Mouse (Mus musculus) stomach, postnatal 0 days (tissue): Measurements from ENCODE around the gene Tefm. TPM values are rescaled to one million over a fixed set of nuclear protein-coding genes. Genes with fewer than 3 reads are reported as not detected.
"Not testable (repeated sequence)": the region's sequence is repeated elsewhere in the genome, so short reads cannot be mapped to it uniquely, and the experiment has no call there.

Experiments
- ATAC-seq: fragments of 200-750 bp; cut with Nextera tagmentation; 2 replicates; pipeline ENCODE4 v1.8.0; 2017; ENCODE audit not compliant: low FRiP score, low TSS enrichment
- DNase-seq: peaks from one replicate; pipeline ENCODE4 v3.0.0-alpha.2; 2016; ENCODE audit warnings: low spot score
- H3K27ac ChIP-seq: fragments of 300-500 bp; sonication (generic); replicated peaks from 2 replicates; pipeline ENCODE4 v1.5.1; 2014; ENCODE audit warnings: mild to moderate bottlenecking, control low read depth
- H3K27me3 ChIP-seq: fragments of 300-500 bp; sonication (generic); 2 replicates; pipeline ENCODE4 v1.6.1; 2014; ENCODE audit warnings: low read length; ENCODE audit not compliant: control insufficient read depth, insufficient read depth
- H3K36me3 ChIP-seq: fragments of 300-500 bp; sonication (generic); 2 replicates; pipeline ENCODE4 v1.6.1; 2014; ENCODE audit warnings: low read length, mixed read lengths; ENCODE audit not compliant: control insufficient read depth, insufficient read depth
- H3K4me1 ChIP-seq: fragments of 300-500 bp; sonication (generic); replicated peaks from 2 replicates; pipeline ENCODE4 v1.6.1; 2014; ENCODE audit warnings: antibody characterized with exemption; ENCODE audit not compliant: control insufficient read depth, insufficient read depth
- H3K4me2 ChIP-seq: fragments of 300-500 bp; sonication (generic); replicated peaks from 2 replicates; pipeline ENCODE4 v1.6.1; 2014; ENCODE audit warnings: low read depth, mild to moderate bottlenecking, control low read depth, moderate library complexity
- H3K4me3 ChIP-seq: fragments of 300-500 bp; sonication (generic); 2 replicates; pipeline ENCODE4 v1.5.1; 2014; ENCODE audit warnings: low read depth, low read length, control low read depth
- H3K9ac ChIP-seq: fragments of 300-500 bp; sonication (generic); 2 replicates; pipeline ENCODE4 v1.6.1; 2014; ENCODE audit warnings: mild to moderate bottlenecking, low read length, control low read depth, mixed read lengths
- H3K9me3 ChIP-seq: fragments of 300-500 bp; sonication (generic); 2 replicates; pipeline ENCODE4 v1.6.1; 2016; ENCODE audit warnings: low read length; ENCODE audit not compliant: control insufficient read depth
- CTCF ChIP-seq: IDR thresholded peaks from 2 replicates; pipeline ENCODE4 v1.5.1; 2016; ENCODE audit warnings: antibody characterized with exemption, low read depth, mild to moderate bottlenecking, moderate library complexity
- EP300 ChIP-seq: optimal IDR thresholded peaks from 2 replicates; pipeline ENCODE3; 2016; ENCODE audit warnings: antibody characterized with exemption
- WGBS: fragments of 180-500 bp; shearing (Covaris S2); extraction: QIAGEN DNeasy Blood & Tissue Kit; methylation state at CpG from one replicate; pipeline ENCODE4 v1.1.7; 2014; 5-methylcytosine and 5-hydroxymethylcytosine counted together
- polyA plus RNA-seq: library from polyadenylated mRNA; unstranded; fragments of >200 nt; fragmentation: Nextera tagmentation; extraction: Ambion mirVana; gene quantifications from 2 replicates; pipeline ENCODE4 v1.2.1, GENCODE M21; 2015

Gene Tefm
- polyA plus RNA-seq, 1 experiment from 2014 or later, result 18.6 TPM

DNA sequence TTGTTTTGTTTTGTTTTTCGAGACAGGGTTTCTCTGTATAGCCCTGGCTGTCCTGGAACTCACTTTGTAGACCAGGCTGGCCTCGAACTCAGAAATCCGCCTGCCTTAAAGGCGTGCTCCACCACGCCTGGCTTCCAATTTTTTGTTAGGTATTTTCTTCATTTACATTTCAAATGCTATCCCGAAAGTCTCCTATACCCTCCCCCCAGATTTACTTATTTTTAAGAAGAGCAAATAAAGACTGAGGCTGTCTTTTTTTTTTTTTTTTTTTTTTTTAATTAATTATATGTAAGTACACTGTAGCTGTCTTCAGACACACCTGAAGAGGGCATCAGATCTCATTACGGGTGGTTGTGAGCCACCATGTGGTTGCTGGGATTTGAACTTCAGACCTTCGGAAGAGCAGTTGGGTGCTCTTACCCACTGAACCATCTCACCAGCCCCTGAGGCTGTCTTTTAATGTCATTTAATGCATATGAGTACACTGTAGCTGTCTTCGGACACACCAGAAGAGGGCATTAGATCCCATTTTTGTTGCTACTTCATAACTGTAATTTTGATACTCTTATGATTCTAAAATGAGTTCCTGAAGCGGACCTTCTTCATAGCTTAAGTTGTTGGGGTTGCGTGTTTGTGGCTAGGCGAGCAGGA is 41.2 kb upstream of the Tefm start:
- not testable (repeated sequence) for DNase-seq, H3K36me3 ChIP-seq, H3K4me1 ChIP-seq, H3K9me3 ChIP-seq, H3K27me3 ChIP-seq
- Histone ChIP-seq H3K27ac (peak overlapping the region; percentile 95; the same call in 1 of the 2 replicates), H3K9ac (peak overlapping the region; percentile 92), H3K4me2 (peak overlapping the region; percentile 86), H3K4me3 (peak overlapping the region; percentile 87)
- WGBS, result 45% methylated on average over 11 of the region's 12 CpGs
- ATAC-seq, result peak; percentile 73
- TF ChIP-seq CTCF, result peak; percentile 58

- WGBS, result 67% methylated on average over 5 of the region's 5 CpGs
- H3K9ac ChIP-seq, result no peak overlapping the region
- H3K27me3 ChIP-seq, result no peaks in the 10 kb centered on the region
- no peak overlapping the region for H3K4me3 ChIP-seq
- no peaks in the 10 kb centered on the region for H3K36me3 ChIP-seq
- DNase-seq, result no peak
- no peak for ATAC-seq
- TF ChIP-seq EP300, result no peak
- no peak; the same call in 1 of the 2 replicates for TF ChIP-seq CTCF
- no peak overlapping the region for H3K4me2 ChIP-seq
- H3K9me3 ChIP-seq, result no peaks in the 10 kb centered on the region
- H3K27ac ChIP-seq, result no peak overlapping the region
- no peaks in the 10 kb centered on the region for H3K4me1 ChIP-seq
Measured at GRCm38 (mm10) chr11:80181021-80181749, 39.2 kb upstream of the Tefm start.

DNA sequence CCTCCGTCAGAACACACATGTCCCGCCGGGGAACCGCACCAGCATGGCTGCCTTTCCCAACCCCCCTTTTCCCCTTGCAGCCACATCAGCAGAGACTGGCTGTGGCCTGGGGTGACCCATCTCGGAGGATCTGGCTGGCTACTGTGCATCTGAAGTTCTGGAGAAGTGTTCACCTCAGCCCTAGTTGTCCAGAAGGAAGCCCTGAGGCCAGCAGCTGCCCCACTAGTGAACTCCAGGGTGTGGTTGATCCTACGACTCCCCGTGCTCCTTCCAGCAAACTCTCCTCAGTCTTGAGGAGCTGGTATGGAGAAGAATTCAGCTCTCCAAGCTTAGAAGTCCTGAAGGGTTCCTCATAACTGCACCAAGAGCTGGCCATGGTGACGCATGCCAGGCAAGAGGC is 36.3 kb upstream of the Tefm start:
- TF ChIP-seq CTCF (no peak), EP300 (no peak)
- Histone ChIP-seq H3K36me3 (no peaks in the 10 kb centered on the region), H3K9ac (no peak overlapping the region), H3K4me1 (no peaks in the 10 kb centered on the region), H3K9me3 (no peaks in the 10 kb centered on the region), H3K4me3 (no peak overlapping the region), H3K4me2 (no peak overlapping the region), H3K27ac (no peak overlapping the region), H3K27me3 (no peaks in the 10 kb centered on the region)
- DNase-seq, result no peak
- WGBS, result 69% methylated on average over 8 of the region's 8 CpGs
- no peak for ATAC-seq

DNA sequence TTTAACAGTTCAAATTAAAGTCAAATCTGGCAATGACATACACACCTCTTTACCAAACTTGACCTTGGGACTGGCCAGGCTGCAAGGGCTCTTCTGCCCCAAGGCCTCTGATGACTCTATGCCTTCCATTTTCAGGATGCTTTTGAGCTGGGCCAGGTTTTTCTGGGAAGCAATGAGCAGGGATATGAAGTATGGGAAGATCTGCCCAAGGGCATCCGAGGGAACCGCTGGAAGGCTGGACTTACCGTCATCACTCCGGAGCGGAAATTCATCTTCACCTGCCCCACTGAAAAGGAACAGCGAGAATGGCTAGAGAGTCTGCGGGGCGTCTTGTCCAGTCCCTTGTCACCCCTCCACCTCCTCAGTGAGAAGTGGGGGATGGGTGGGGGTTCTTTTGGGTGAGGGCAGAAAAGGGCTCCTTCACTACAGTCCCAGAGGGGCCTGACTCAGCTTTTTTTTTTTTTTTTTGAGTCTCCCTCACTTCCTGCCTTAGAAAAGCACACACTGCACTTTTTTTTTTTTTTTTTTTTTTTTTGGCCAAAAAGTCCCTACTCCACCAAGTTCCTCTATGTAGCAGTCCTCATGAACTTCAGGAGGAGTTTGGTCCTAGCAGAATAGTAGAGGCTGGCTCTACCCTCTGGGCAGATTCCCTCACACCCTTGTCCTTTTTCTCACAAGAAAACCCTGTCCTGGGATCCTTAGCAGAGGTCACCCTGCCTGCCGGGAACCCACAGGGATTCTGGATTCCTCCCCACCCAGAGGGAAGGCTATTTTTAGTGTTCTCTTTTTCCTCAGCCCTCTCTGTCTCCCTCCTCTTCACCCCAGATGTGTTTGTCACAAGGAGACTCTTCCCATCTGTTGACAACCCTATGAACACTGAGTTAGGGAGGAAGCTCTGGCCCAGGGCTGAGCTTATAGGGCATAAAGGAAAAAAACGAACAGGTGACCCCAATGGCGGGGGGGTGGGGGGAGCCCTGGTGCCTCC is 35.2 kb upstream of the Tefm start:
- Histone ChIP-seq H3K27me3 (no peaks in the 10 kb centered on the region), H3K9me3 (no peaks in the 10 kb centered on the region), H3K4me2 (no peak overlapping the region), H3K9ac (no peak overlapping the region), H3K4me3 (no peak overlapping the region), H3K4me1 (no peaks in the 10 kb centered on the region), H3K27ac (no peak overlapping the region), H3K36me3 (no peaks in the 10 kb centered on the region)
- 71% methylated on average over 11 of the region's 11 CpGs for WGBS
- ATAC-seq (no peak), DNase-seq (no peak)
- TF ChIP-seq EP300 (no peak), CTCF (no peak)

DNA sequence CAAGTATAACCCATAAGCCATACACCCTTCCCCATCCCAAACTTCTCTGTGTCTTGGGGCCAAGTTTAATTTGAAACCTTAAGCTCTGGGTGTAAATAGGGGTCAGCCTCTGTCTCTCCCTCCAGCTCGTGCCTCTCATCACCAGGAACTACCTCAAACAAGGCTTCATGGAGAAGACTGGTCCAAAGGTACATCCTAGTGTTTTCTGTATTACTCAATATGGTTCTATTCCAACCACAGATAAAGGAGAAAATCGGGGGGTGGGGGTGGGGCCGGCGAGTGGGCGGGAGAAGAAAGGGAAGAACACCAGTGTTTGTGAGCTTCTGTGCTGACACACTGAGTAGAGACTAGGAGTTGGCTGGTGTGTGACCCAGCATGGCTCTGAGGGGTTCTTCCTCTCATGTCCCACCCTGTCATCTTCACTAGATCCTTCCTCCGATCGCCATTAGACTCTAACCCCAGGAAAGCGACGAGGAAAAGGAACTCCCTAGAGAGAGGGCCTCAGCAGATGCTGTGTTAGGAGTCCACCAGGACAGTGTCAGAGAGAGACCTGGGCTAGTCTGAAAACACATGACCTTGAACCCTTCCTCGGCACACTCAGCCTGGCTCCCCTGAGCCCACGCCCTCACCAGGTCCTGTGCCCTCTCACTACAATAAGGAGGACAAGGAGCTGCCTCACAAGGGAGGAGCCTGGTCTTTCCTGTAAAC is 32.1 kb upstream of the Tefm start:
- no peaks in the 10 kb centered on the region for H3K36me3 ChIP-seq
- H3K27ac ChIP-seq, result no peak overlapping the region
- H3K9me3 ChIP-seq, result no peaks in the 10 kb centered on the region
- no peak overlapping the region for H3K9ac ChIP-seq
- H3K4me1 ChIP-seq, result no peaks in the 10 kb centered on the region
- H3K4me2 ChIP-seq, result no peak overlapping the region
- TF ChIP-seq EP300, result no peak
- TF ChIP-seq CTCF, result no peak
- H3K4me3 ChIP-seq, result no peak overlapping the region
- WGBS, result 74% methylated on average over 11 of the region's 11 CpGs
- DNase-seq (no peak), ATAC-seq (no peak)
- H3K27me3 ChIP-seq, result no peaks in the 10 kb centered on the region
